Mouse (Mus musculus) thymus, adult 18-20 months (tissue): Measurements from ENCODE around the gene Fam171a2.
A peak's percentile ranks its signal among the peaks of the same experiment; 100 is the strongest.

ENCODE experiments used
- DNase-seq, 2 experiments: peaks; one replicate each; pipeline ENCODE4 v3.0.0; 2022; ENCODE audit warnings: mixed read lengths in 2 of 2

The Fam171a2 gene

DNA sequence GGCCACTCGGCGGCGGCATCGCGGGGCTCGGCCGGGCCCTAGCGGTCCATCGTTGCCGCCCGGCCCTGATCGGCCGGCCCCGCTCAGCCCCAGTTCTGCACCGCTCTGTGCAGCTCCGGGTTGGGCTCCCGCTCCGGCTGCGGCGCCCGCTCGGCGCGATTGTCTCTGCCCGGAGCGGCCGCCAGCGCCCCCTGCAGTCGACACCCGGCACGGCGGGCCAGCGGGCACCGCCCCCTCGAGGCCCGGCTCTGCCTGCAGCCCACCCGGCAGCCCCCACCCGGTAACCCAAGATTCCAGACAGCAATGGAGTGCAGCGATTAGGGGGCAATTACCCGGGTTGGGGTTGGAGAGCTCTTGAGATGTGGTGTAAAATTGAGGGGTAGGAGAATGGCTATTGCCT lies at the start of gene Fam171a2:
Fam171a2 (minus strand) TSS at position 186 of the 400 bp plus-strand sequence.
- DNase-seq: no peak

DNA sequence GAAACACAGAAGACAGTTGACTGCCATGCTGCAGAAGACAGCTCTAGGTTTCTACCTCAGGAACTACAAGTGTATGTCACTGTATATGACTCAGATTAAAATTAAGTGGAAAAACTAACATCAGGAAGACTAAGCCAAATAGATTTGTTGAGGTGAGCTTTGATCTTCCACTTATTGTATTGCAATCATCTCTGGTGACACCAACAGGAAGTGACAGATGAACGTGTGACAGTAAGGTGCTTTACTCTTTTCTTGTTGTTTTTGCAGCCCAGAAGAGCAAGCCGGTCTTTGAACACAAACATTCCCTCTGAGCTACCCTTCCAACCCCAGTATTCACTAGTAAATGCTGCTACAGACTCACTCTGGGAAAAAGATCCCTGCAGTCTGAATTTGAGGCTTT lies 49.2 kb upstream of the Fam171a2 start:
- no peak for DNase-seq

DNA sequence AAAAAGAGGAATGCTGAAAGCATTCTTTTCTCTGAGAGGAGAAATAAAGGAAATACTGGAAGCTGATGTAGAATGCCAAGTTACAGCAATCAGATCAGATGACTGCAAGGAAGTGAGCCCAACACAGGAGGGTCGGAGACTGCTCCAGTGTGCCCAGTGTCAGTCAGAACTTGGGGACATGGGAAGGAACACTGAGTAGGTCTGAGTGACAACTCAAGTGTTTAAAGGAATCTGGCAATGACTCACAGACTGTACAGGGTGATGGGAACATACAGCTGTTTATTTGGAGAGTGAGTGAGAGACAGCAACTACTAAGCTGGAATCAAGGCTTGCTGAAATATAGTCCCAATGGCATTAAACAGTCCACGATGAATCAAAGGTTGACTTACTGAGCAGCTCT lies 48.7 kb upstream of the Fam171a2 start:
- no peak for DNase-seq

DNA sequence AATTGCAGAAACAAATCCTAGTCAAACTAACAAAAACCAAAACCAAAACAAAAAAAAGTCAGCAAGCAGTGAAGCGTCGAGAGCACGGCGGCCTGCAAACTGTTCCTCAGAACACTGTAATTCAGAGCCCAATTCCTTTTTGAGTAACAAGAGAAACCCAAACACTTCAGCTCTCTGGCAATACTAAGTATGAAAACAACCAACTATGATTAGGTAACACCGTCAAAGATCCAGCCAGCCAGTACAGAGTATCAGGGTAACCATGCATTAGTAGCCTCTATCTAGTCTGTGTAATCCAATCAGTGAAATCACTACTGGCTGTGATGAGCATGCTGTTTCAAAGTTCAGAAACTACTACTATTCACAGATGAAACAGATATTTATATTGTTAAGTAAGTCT lies 48.3 kb upstream of the Fam171a2 start:
- no peak for DNase-seq

DNA sequence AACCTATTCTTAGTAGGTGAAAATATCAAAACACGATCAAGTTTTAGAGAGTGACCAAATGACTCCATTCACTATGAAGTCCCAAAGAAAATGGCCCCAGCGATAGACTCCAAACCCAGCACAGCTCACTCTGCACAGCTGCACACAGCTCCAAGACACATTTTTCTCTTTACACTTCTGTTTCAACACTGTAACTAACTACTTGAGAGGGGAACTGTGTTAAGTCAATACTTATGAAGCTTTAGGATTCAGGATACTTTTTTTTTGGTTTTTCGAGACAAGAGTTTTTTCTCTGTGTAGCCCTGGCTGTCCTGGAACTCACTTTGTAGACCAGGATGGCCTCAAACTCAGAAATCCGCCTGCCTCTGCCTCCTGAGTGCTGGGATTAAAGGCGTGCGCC lies 47.6 kb upstream of the Fam171a2 start:
- DNase-seq: no peak

DNA sequence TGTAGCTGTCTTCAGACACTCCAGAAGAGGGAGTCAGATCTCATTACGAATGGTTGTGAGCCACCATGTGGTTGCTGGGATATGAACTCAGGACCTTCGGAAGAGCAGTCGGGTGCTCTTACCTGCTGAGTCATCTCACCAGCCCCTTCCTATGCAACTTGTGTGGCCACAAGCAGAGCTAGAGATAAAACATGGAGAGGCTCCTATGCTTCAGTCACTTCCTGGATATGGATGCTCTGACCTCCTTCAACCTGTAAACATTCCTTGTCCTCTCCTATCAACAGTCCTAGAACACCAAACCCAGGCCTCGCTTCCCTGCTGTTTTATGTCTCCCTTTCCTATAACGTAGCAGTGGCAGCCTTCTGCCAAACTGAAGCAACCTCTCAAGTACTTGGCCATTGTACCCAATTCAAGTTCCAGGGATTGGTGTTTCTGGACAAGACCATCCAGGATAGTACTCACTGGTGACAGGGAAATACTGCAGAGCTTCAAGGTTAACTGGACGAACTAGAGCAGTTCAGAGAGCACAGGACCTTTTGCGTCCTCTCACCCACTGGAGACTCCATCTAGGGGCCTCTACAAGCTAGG lies 46.7 kb upstream of the Fam171a2 start:
- DNase-seq: no peak

DNA sequence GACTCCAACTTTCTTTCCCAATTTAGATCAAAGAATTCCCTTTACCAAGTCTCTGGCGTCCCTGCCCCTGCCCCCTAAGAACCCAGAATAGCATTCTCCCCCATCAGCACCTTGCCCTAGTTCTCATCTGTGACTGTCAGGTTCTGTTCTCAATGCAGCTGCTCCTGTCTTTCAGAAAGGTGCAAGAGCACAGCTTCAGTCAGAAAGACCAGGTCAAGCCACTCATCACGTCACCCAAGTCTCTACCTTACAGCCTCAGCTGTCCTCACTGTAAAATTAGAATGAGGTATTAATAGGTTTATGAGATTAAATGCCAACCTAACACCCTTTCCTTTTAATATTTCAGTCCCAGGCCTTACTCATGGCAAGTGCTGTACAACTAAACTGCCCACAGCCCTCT lies 45.8 kb upstream of the Fam171a2 start:
- DNase-seq: no peak

DNA sequence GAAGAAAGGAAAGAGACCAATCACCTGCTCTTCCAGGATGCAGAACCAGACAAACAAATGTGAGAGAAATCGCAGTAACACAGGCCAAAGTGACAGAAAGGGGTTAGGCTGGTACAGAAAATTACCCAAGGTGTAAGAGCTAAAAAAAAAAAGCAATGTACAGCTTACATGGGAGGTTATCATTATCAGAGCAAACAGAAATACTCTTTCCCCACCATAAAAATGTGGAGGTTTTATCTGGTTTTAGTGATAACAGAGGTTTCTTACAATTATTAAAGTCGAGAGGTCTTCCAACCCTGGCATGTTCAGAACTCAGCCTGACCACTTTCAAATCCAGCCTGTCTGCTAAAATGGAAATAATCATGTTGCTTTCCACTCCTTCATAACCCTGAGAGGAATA lies 40.4 kb upstream of the Fam171a2 start:
- no peak for DNase-seq

DNA sequence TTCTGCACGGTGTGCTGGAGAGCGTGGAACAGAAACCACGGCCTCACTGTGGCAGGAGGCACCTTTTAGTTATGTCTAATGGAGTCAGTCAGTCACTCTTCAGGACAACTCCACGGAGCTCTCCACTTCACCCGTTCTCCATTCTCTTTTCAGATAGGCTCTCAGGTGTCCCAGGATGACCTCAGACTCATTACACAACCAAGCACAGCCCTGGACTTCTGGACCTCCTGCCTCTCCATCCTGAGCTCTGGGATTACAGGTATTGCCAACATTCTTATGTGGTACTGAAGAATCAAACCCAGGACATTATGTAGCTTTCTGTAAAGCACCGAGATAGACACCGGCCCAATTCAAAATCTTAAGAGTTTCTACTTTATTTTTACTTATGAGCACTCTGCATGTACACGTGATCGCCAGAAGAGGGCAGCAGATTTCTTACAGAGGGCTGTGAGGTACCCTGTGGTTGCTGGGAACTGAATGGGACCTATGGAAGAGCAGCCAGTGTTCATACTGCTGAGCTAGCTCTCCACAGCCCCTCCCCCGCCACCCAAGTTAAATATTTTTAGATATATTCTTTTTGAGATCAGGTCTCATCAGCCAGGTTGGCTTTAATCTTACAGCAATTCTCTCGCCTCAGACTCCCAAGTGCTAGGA lies 39.4 kb upstream of the Fam171a2 start:
- DNase-seq: no peak

DNA sequence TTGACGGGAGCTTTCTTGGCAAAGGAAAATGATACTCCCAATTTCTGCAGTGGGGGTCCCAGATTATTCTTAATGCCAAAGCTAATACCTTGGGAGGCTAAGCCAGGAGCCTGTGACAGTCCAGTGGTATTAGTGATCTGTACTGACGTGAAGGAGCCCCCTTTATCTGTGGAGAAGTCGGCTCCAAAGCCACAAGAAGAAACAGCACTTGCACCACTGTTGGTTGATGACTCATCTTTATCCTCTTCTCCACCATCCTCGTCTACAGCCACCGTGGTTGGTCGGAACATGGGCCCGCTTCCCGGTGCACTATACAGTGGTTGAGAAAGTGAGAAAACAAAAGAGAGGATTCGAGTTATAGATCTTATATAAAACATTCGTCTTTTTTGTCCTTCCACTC lies 34.3 kb upstream of the Fam171a2 start:
- DNase-seq: no peak

DNA sequence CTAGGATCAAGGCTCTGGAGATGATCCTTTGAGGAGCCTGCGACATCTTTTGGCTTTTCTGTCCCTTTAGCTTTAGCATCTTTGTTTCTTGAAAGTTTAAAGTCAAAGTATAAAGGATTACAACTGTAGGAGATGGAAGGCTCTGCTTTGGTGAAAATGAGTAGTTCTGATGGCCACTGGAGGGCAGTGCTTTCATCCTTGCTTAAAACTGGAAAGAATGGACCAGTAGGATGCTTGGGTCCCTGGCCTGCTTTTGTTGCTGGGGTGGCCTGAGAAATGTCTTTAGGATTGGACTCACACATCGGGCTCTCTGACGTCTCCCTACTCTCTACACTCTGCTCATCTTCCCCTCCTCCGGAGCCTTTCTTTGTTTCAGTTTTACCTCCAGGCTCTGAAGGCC lies 33.4 kb upstream of the Fam171a2 start:
- no peak for DNase-seq

DNA sequence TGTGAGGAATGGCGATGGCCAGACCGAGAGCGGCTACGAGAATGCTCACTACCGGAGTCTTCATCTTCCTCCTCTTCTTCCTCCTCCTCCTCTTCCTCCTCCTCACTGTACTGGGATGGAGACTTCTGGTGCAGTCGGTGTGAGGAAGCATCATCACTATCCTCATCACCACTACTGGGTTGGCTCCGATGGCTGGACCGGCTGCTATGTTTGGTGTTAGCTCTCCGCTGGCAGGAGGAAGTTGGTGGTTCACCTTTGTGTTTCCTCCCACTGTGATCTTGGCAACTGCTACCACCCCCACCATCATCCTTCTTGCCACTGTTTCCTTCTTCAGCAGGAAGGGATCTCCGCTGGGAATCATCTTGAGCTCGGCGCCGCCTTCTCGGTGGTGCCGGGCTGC lies 32.6 kb upstream of the Fam171a2 start:
- DNase-seq: no peak

DNA sequence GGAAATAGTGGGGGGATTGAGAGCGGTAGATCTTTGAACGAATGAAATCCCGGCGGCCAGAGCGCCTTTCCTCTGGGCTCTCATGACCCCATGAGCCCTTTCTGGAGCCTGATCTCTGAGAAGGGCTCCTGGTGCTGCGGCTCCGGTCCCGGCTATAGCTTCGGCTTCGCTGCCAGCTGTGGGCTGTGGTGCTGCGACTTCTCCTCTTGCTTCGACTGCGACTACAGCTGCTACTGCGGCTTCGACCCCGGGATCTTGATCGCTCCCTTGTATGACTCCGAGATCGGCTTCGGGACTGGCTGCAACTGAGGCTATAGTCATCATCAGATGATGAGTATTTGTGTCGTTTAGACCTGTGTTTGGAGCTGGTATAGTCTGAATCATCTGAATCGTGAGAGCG lies 32.1 kb upstream of the Fam171a2 start:
- DNase-seq: no peak

DNA sequence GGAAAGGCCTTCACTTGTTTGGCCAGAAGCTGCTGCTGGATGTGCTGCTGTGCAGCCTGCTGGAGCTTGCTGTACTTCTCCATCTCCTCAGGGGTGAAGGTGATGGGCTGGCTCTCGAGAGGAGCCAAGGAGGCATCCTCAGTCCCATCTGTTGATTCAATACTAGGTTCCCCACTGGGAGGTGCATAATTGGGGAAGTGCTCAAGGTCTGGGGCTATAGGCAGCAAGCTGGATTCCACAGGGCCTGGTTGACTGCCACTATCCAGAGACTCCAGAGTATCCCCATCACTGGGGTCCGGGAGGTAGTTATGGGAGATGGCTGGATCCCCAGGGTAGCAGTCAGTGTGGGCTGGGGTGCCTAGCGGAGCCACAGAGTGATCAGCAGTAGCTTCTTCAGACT lies 31.2 kb upstream of the Fam171a2 start:
- DNase-seq: no peak

DNA sequence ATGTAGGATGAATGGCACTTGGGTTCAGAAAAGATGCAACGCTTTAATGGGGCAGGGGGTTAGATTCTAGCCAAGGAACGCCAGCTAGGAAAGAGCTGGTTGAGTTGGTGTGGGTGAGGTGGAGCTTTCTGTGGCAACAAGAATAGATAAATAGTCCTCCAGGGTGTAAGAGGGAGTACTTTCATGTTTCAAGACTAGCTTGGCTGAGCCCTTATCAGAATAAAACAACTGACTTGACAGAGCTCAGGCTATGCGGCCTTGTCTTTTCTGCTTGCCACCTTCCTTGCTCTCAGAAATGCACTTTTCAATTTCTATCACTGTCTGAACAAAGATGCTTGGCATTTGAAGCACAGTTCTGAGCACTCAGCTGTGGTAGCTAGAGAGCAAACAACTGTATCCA lies 27.5 kb upstream of the Fam171a2 start:
- no peak for DNase-seq

DNA sequence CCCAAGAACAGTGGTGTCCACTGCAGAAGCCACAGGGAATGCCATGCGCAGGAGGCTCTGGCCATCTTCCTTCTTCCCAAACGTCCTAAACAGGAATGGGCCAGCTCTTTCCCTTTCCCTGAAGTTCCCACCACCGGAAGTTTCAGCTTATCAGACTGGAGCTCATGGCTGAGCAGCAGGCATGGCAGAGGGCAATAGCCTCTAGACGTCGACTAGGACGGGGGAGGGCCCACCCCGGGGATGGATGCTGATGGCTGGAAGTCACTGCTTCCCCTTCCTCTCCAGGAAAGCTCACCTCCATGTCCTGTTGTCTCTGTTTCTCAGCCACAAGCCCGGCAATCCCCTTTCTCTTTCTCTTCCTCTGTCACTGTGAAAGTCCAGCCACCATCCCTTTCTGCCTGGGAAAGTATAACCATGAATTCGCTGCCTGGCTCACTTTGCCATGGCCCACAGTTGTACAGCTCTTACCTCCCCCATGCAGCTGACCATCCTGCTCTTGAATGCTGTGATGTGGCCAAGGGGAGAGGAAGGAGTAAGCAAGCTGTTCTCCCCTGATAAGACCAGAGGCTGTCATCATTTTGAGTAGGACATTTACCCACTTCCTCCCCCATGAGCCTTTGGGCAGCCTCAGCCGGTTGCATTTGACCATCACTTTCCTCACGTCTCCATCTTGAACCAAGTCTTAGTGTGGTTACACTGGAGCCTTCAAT lies 22.3 kb upstream of the Fam171a2 start, which contains the start of gene Itga2b:
Itga2b (minus strand) TSS at position 475 of the 710 bp plus-strand sequence.
- DNase-seq: no peak

DNA sequence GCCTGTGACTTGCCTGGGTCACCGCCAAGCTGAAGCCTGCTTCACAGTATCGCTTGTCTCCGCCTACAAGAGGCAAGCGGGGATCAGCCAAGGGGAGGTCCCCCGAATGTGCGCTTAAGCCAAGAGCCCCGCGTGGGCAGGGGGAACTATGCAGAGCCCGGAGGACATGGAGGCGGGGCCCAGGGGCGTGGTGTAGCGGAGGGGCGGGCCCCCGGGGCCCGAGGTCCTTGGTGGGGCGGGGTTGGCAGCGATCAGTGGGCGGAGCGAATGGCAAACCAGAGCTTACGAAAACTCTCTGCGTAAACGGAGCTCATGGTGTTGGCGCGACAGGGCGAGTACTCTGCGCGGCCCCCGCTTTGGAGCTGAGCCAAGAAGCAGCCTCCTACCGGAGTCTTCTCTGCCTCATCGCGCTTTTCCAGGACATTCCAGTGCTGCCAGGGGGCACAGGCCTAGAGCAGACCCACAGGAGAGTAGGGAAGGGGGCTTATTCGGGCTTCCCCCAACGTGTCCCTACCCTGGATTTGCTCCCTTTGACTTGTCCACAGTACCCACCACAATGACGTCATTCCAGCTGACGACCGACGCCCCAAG lies 19.7 kb upstream of the Fam171a2 start:
- peak; percentile 89 to 90 for DNase-seq

DNA sequence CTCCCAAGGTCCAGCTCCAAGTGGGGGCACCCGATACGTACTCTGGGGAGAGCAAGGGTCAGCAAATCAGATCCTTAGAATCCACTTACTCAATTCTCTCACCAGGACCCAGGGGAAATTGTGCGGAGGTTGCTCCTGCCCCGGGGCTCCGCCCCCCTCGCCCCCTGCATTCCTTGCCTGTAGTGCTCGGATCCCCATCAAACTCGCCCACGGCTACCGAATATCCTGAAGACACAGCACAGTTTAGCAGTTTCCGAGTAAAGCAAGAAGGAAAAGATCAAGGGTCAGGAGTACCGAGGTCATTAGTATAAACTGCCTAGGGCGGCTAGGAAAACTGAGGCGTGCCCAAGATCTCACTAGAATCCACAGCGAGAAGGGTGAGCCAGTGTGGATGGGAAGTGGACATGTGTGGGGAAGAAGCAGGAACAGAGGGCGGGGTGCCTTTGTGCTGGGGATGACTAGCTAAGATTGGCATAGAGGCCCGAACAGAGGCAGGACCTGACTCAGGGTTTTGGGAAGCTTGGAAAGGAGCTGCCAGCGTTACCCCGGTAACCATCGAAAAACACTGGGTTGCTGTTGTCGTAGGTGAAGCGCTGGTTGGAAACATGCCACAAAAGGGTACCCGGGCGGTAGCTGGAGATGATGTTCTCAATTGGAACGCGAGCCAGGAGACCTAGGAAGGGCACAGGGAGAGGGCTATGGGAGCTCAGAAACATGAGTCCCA lies 18.4 kb upstream of the Fam171a2 start:
- DNase-seq: no peak

DNA sequence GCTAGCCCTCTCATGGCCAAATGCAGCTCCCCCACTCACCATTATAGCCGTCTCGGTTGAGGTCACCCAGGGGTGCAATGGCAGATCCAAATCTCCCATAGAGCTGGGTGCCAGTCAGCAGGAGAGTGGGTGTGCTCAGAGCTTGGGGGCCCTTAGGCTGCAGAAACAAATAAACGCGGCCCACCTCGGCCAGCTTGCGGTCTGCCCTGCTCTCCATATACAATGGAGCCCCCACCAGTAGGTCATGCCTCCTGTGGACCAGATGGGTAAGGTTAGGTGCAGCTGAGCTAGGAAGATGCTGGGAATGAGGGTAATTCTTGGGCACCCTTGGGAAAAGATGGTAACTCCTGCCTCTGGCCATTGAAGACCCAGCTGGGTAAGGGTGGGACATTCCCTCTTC lies 17.4 kb upstream of the Fam171a2 start:
- no peak for DNase-seq

DNA sequence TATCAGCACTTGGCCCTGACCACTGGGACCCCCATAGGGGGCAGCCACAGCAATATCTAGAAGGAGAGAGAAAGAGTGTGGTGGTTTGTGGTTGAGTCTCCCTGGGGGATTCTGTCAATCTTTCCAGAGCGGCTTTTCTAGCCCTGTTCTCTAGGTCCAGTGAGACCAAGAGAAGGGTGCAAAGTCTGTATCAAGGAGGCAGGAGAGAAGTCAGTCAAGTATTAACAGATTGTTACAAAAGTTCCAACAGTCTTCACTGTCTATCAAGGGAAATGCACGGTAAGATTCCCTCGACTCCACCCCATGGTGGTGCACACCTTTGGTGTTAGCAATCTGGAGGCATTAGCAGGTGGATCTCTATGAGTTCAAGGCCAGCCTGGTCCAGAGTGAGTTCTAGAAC lies 14.3 kb upstream of the Fam171a2 start:
- DNase-seq: no peak

DNA sequence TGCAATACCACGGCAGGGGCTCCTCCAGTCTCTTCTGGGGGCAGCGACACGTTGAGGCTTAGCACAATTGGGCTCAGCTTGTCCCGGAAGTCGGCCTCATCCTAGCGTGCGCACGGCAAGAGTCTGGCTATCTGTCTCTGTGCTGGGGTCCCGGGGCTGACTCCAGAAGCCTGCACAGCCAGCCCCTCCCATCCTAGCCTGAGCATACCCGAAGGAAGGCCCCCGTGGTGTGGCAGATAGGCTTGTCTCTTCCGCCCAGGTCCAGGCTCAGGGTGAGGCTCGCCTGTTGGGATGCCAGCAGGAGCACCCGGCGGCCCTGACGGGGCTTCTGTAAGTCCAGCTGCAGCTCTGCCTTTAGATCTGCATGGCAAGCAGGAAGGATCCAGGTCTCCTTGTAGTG lies 13.1 kb upstream of the Fam171a2 start:
- DNase-seq: no peak

DNA sequence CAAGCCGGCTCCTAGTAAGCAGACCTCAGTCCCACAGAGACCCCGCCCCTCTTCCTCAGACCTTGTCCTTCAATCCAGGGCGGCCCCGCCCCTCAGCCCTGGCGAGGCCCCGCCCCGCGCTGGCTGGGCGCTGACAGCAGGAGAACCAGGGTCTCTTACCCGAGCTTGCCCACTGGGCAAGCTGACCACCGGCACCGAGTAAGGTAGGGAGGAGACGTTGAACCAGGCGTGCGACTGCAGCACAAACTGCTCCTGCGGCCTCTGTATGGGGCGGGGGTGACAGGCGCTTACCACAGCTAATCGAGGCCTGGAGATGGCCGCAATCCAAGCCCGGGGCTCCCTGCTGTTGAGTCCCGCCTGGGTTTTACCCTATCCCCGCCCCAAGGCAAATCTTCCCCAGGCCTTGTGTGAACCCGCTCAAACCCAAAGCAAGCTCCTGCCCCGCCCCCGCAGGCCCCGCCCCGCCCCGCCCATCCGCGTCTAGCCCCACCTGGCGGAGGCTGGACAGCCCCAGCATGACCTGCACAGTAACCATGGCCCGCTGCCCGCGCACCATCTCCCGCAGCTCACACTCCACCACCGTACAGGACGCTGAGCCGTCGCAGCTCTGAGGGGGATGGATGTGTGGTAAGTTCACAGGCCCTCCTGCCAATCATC lies 8.4 kb upstream of the Fam171a2 start:
- no peak for DNase-seq

DNA sequence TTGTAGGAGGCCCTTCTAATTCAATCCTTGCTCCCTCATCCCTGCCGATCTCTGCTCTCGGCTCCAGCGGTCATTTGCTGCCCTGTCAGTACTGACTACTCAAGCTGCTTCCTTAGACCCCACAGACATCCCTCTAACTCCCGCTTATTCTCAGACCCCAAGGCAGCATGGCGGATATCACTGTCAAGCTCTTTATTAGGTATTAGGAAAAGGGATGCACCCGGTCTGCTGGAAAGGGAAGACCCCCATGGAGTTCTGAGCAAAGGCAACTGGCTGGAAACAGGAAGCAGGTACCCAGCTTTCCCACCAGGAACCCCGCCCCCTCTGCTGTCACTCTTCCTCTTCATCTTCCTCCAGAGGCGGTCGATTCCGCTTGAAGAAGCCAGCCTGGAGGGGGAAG lies 5.6 kb upstream of the Fam171a2 start:
- no peak for DNase-seq
